Mouse (Mus musculus) ovary, adult 18-20 months (tissue): ENCODE measurements around the gene Gm42421.

Experiments
- DNase-seq: peaks from one replicate; pipeline ENCODE4 v3.0.0; 2022; ENCODE audit warnings: low spot score, mixed read lengths

Gene Gm42421

GRCm38 (mm10) chr5:143927875-143928274, at the start of gene Gm42421:
Gene Gm42421, plus strand, starts transcription at chr5:143928175.
- no peak for DNase-seq

- no peak for DNase-seq
Measured at GRCm38 (mm10) chr5:143885274-143885673, 42.7 kb upstream of the Gm42421 start.

- no peak for DNase-seq
Measured at GRCm38 (mm10) chr5:143890741-143891140, 37.2 kb upstream of the Gm42421 start.

- no peak for DNase-seq
Measured at GRCm38 (mm10) chr5:143892255-143892886, 35.6 kb upstream of the Gm42421 start.

- DNase-seq, result no peak
Measured at GRCm38 (mm10) chr5:143893396-143893795, 34.6 kb upstream of the Gm42421 start.

- DNase-seq, result no peak
Measured at GRCm38 (mm10) chr5:143897635-143898330, 30.2 kb upstream of the Gm42421 start, which contains the start of gene Ankrd61. Gene Ankrd61, minus strand, starts transcription at chr5:143897685.

- no peak for DNase-seq
Measured at GRCm38 (mm10) chr5:143902111-143902510, 25.9 kb upstream of the Gm42421 start.

GRCm38 (mm10) chr5:143903813-143904212, 24.2 kb upstream of the Gm42421 start:
- DNase-seq, result no peak

GRCm38 (mm10) chr5:143906429-143906828, 21.5 kb upstream of the Gm42421 start:
- no peak for DNase-seq

- DNase-seq, result no peak
Measured at GRCm38 (mm10) chr5:143908926-143909325, 19.0 kb upstream of the Gm42421 start.

- DNase-seq, result peak; percentile 95
Measured at GRCm38 (mm10) chr5:143909417-143910400, 18.3 kb upstream of the Gm42421 start, which contains the start of the genes Aimp2 and Pms2. Gene Aimp2, minus strand, starts transcription at chr5:143909847. Gene Pms2, plus strand, starts transcription at chr5:143909964.

- no peak for DNase-seq
Measured at GRCm38 (mm10) chr5:143916221-143916620, 11.8 kb upstream of the Gm42421 start.

- peak; percentile 16 for DNase-seq
Measured at GRCm38 (mm10) chr5:143917418-143917817, 10.6 kb upstream of the Gm42421 start.

GRCm38 (mm10) chr5:143918120-143918519, 9.9 kb upstream of the Gm42421 start:
- DNase-seq, result no peak

GRCm38 (mm10) chr5:143924781-143925452, 3.1 kb upstream of the Gm42421 start:
- no peak for DNase-seq

- DNase-seq, result no peak
Measured at GRCm38 (mm10) chr5:143929291-143929690, 1.3 kb downstream of the Gm42421 start.

GRCm38 (mm10) chr5:143930656-143931055, 2.7 kb downstream of the Gm42421 start:
- no peak for DNase-seq

- no peak for DNase-seq
Measured at GRCm38 (mm10) chr5:143931863-143932580, 4.0 kb downstream of the Gm42421 start.

- no peak for DNase-seq
Measured at GRCm38 (mm10) chr5:143932831-143933230, 4.9 kb downstream of the Gm42421 start, which contains the start of gene Rsph10b. Gene Rsph10b, plus strand, starts transcription at chr5:143933035.

GRCm38 (mm10) chr5:143933414-143933813, 5.4 kb downstream of the Gm42421 start:
- DNase-seq, result no peak

- DNase-seq, result no peak
Measured at GRCm38 (mm10) chr5:143933875-143934274, 5.9 kb downstream of the Gm42421 start.
